Mouse (Mus musculus): ENCODE measurements at regions not wholly inside any gene's neighbourhood (a gene's known extent, or its start where the extent isn't known, plus 50 kb on each side); places are given as distances from the start of the nearest gene placed in this dataset.

GRCm38 (mm10) chr12:79944090-79944489, 168.7 kb downstream of the Zfp36l1 start:
- DNase-seq (ENCODE audit: low read depth, low spot score): no peak

DNA sequence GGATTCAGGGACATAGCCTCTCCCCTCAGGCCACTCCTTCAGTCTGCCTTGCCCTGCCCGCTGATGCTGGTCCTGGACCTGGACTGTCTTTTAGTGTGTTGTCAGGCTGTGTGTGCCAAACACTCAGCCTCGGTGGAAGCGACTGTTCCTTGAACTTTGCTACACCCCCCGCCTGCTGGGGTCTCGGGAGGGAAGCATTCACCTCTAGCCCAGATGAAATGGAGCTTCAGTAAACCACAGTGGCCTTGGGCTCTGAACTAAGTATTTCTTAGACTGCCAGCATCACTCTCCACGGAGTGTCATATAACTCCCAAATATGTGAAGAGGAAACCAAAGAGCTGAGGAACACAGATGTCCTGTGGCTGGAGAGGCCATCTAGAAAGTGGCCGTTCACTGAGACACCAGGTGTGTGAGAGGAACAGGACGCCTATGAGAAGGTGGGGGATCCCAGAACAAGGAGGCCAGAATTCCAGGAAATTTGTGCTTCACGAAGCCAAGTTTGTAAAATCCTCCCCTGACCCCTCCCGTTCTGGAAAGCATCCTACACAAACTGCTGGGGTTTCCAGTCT, 170.2 kb downstream of the Zfp36l1 start:
- DNase-seq (ENCODE audit: low read depth, low spot score): no peak

DNA sequence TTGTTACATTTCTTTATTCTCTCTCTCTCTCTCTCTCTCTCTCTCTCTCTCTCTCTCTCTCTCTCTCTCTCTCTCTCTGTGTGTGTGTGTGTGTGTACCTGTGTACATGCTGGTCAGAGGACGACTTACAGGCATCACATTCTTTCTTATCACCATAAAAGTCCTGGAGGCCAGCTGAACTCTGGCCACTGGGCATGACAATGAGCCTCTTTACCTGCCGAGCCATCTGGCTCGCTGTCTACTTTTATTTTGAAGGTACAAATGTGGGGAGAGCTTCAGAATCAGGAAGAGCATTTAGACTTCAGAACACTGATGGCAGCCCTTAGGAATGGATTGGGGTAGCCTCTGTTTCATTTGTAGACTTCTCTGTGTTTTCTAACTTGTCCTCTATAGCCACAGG, 171.0 kb downstream of the Zfp36l1 start:
- DNase-seq (ENCODE audit: low read depth, low spot score): no peak

DNA sequence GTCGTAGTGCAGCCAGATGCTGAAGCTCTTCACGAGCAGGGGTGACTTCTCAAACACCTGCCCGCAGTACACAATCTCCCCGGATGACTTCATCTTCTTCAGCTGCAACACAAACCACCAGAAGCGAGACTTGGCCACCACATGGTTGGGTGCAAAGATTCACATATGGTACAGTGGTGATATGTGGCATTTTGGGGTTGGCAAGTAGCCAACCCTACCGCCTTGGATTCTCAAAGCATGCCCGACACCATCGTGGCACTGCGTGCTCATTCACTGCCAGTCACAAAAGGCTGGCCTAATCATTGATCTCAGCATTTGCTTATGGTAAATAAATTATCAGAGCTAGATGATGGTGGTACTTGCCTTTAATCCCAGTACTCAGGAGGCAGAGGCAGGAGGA, 173.4 kb downstream of the Zfp36l1 start:
- DNase-seq (ENCODE audit: low read depth, low spot score): no peak

DNA sequence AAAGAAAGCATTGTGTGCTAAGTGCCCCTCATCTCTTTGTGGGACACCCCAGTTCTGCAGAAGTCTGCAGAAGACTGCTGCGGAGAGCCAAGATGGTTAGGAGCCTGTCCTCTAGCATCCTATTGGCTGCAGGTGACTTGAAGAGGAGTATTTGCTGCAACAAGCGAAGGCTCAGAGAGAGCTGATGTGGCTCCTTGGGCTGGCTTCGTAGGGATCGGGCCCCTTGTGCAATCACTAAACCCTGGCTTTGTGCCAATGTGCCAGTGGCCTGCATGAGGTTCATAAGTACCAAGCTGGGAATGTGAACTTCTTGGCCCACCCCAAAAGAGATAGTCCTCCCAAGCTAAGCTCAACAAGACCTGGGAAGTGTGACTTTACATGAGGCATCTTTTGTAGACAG, 174.9 kb downstream of the Zfp36l1 start:
- no peak for DNase-seq (ENCODE audit: low read depth, low spot score)

DNA sequence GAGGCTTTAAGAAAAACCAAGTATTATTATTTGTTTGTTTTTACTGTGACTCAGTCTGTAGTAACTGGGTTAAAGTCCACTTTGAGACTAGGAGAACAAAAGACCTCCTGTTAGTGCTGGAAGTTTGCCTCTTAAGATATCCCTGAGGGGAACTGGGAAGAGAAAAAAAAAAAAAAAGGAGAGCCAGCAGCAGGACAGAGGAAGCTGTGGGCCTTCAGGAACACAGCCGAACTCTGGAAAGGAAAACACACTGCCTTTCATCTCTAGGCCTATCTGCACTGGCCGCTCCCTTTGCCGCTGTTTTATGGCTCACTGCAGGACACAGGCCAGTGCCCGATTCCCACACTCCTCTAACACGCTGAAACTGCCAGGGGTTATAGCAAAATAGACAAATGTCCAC, 176.1 kb downstream of the Zfp36l1 start:
- no peak for DNase-seq (ENCODE audit: low read depth, low spot score)

DNA sequence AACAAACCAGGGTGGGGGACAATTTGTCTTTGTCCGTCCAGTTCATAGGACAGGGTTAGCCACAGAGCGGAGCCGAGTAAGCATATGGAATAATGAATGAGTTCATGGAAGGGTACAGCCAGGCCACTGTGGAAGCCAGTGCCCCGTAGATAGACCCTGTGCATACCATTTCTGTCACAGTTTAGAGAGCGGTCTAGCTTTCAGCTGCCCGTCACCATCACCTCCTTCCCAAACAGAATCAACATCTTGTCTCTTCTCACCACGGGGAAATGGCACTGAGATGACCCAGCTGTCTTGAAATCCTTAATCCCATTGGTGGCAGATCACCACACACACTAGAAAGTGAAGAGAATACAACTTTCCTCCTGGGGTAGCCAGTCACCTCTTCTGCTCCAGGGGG, 178.7 kb downstream of the Zfp36l1 start:
- DNase-seq (ENCODE audit: low read depth, low spot score): no peak

- DNase-seq (ENCODE audit: low read depth, low spot score): no peak
These were observed 179.9 kb downstream of the Zfp36l1 start for GRCm38 (mm10) chr12:79932905-79933304.

DNA sequence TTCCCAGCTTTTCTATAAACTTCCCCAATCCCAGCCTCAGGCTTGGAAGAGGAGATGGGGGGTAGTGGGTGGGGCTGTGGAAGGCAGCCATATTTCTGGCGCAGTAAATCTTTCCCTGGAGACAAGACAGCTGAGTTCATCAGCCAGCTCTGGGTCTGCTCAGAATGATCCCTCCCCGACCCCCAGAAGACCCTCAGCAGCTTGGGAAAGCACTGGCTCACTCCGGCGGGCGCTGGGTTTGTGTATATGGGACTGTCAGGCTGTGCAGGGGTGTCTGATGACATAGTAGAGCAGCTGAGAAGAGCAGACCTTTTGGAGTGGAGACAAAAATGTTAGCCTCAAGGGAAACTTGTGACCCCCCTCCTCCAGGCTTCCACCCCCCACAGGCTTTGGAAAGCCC, 181.4 kb downstream of the Zfp36l1 start:
- DNase-seq (ENCODE audit: low read depth, low spot score): no peak

DNA sequence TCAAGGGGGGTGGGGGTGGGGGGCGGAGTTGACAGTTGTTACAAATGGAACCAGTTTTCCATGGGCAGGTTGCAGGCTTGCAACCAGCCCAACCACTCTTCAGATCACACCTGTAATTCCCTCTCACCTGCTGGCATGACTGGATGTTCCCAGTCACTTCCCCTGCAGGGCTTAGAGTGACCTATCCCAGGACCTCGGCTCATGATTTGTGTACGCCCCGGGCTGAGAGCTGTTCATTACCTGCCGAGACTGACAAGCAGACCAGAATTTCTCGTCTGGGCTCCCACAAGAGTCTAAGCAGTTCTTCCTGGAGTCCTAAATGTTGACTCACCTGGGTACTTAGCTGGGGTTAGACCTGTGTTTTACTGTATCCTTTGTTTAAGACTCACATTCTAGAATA, 183.0 kb downstream of the Zfp36l1 start:
- no peak for DNase-seq (ENCODE audit: low read depth, low spot score)

DNA sequence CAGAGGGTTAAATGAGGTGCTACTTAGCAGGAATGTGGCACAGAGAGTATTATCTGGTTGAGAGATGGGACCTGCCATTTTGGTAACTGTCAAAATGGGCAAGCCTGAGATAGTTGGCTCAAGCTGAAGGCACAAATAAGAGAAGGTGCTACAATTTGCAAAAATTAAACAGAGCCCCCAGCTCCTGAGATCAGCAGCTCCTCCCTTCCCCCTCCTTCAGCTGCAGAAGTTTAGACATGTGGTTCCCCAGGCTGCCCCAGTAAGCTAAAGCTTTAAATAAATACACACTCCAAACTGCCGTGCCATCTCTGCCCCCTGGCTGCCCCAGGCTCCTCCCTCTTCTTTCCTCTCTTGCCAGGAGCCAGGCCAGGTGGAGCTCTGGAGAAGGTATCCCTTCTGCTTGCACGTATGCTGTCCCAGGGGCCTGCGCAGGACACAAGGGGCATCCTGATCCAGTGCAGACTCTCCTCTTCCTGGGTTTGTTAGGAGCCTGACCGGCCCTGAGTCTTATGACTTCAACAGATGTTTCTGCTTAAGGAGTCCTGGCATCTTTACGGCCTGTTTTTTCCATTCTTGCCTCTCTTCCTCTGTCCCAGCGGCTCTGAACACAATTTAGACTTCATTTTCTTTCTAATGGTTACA, 184.0 kb downstream of the Zfp36l1 start:
- DNase-seq (ENCODE audit: low read depth, low spot score): no peak

- DNase-seq (ENCODE audit: low read depth, low spot score): no peak
These were observed 184.5 kb downstream of the Zfp36l1 start for GRCm38 (mm10) chr12:79928298-79928697.

DNA sequence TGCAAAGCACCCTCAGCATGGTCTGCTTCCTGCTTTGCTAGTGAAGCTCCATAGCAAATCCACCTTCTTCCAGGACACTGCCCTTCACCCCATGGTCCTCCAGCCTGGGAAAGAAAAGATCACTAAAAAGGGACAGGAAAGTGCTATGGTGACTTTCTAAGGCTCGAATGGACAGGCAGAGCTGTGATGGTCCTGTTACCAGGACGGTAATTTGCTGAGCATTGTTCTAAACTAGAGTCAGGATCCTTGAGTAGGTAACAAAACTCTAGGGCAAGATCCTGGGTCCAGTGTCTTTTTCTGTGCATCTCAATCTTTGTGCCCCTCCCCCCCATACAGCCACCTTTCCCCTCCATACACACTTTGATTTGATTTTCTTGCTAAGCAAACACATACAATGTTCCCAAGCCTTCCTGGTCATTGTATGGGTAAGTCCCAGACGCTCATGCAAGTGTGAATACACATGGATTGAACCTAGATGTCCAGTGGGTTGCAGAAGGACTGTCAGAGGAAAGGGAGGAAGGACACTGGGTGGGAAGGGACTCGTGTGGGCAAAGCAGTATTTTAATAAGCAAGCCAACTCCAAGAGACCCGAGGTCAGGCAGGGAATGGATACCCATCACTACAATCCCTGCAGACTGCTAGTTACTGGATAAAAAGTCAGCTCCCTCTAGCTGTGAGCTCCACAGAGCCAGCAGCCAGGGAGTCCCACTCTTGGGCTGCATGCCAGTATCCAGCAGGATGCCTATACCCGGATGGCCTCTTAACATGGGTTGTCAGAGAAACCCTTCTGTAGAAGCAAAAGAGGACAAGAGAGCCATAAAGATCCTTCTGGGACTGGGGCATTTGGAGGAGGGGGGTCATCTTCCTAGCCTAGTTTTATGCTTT, 186.9 kb downstream of the Zfp36l1 start:
- DNase-seq (ENCODE audit: low read depth, low spot score): no peak

DNA sequence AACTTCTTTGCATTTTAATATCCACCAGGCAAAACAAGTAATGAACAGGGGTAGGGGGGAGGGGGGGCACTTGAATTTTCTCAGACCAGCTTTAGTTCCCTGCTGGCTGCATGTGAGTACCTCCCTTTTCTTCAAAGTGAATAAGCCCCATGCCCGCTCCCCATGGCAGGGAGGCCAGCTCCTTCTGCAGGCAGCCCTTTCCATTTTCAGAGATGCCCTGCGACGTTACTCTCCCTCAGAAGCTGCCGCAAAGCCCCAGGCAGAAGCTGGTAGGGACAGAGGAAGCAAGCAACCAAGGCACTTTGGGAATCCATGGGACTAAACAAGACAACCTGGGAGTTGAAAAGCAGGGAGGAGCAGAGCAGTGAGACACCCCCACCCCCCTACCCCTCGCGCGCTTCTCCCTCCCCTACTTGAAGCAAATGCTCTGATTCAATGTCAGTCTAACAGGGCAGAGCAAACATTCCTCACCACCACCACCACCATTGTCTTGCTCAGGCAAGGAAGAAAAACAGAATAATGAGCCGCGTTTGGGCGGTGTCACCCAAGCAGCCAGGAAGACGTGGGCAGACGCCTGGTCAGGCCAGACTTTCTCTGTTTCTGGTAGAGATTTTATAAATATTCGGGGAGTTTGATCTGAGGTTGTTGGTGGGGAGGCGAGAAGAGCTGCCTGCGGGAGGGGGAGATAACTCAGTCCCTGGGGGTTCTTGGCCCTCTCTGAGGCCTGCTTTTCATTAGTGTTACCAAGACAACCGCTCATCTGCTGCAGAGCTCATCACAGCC, 187.7 kb downstream of the Zfp36l1 start:
- no peak for DNase-seq (ENCODE audit: low read depth, low spot score)

GRCm38 (mm10) chr12:79923811-79924210, 189.0 kb downstream of the Zfp36l1 start:
- no peak for DNase-seq (ENCODE audit: low read depth, low spot score)

- DNase-seq (ENCODE audit: low read depth, low spot score): no peak
These were observed 191.0 kb downstream of the Zfp36l1 start for GRCm38 (mm10) chr12:79921786-79922185.

DNA sequence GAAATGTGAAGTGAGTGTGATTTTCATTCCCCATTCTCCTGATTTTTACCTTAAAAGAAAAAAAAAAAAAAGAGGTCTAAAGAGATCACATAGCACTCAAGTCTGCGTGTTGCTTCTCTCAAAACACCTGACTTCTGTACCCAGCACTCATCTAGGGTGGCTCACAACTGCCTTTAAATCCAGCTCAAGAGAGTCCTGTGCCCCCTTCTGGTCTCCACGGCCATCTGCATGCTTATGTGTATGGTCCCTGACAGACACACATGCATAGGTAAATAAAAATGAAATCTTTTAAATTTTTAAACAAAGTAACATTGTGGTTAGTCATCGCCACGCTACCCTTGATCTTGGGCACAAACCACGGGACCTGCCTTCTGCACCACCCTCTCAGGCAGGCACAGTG, 193.8 kb downstream of the Zfp36l1 start:
- DNase-seq (ENCODE audit: low read depth, low spot score): no peak

DNA sequence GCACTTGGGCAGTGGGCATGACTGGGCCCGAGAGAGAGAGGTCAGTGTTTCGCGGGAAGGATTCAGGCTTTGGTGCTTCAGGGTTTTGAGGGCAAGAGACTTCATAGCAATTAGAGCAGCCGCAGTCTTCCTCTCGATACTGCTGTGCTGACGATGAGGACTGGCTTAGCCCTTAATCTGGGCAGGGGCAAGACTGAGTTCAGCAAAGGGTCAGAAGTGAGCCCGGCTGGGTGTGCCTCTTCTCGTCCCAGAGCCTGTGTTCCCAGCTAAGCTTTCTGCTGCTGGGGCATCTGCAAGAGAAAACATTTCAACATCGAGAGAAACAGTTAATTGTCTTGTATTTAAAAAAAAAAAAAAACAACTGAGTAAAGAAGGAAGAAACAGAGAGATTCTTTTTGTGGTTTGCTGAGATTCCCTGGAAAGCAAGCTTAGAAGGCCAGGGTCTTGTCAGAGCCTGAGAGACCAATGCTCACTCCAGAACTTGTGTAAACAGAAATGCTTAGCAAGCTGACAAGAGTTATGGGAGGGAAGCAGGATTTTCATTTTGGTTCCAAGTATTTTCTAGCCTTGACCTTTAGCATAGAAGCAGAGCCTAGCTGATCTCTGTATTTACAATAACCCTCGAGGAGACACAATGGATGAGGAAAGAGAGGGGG, 195.1 kb downstream of the Zfp36l1 start:
- DNase-seq (ENCODE audit: low read depth, low spot score): no peak

- DNase-seq (ENCODE audit: low read depth, low spot score): no peak
These were observed 195.7 kb downstream of the Zfp36l1 start for GRCm38 (mm10) chr12:79916896-79917633.

- no peak for DNase-seq (ENCODE audit: low read depth, low spot score)
These were observed 198.9 kb downstream of the Zfp36l1 start for GRCm38 (mm10) chr12:79913898-79914297.
